Mouse (Mus musculus) 3134 (cell line): ENCODE measurements at regions not wholly inside any gene's neighbourhood (a gene's known extent, or its start where the extent isn't known, plus 50 kb on each side); places are given as distances from the start of the nearest gene placed in this dataset.

Experiments
- DNase-seq: peaks from one replicate; pipeline ENCODE4 v3.0.0-alpha.2; 2011; ENCODE audit warnings: low spot score; ENCODE audit not compliant: insufficient read length; ENCODE audit errors: extremely low read depth

GRCm38 (mm10) chr3:135155537-135155956 lies 56.8 kb upstream of the Cenpe start:
- peak; percentile 31 for DNase-seq
